Mouse (Mus musculus) right cerebral cortex, adult 2 months (tissue): ENCODE results near the gene Ptpra.

Experiments
- DNase-seq, 2 experiments: peaks; one replicate each; pipeline ENCODE4 v3.0.0; 2021 to 2022; ENCODE audit warnings: low spot score in 2 of 2

Gene Ptpra

DNA sequence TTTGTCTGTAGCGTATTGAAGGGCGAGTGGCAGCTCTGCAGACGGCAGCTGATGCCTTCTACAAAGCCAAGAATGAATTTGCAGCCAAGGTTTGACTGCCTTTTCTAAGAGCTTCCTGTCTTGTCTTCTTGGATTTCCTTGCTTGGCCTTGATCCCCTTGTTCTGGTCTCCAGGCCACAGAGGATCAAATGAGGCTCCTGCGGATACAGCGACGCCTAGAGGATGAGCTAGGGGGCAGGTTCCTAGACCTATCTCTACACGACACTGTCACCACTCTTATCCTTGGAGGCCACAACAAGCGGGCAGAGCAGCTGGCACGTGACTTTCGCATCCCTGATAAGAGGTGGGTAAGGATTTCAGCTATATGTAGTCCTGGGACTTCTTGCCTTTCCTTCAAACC, 7.9 kb upstream of the Ptpra start:
- no peak for DNase-seq

- DNase-seq = no peak
Measured at GRCm38 (mm10) chr2:130448449-130448848, 1.6 kb upstream of the Ptpra start.

DNA sequence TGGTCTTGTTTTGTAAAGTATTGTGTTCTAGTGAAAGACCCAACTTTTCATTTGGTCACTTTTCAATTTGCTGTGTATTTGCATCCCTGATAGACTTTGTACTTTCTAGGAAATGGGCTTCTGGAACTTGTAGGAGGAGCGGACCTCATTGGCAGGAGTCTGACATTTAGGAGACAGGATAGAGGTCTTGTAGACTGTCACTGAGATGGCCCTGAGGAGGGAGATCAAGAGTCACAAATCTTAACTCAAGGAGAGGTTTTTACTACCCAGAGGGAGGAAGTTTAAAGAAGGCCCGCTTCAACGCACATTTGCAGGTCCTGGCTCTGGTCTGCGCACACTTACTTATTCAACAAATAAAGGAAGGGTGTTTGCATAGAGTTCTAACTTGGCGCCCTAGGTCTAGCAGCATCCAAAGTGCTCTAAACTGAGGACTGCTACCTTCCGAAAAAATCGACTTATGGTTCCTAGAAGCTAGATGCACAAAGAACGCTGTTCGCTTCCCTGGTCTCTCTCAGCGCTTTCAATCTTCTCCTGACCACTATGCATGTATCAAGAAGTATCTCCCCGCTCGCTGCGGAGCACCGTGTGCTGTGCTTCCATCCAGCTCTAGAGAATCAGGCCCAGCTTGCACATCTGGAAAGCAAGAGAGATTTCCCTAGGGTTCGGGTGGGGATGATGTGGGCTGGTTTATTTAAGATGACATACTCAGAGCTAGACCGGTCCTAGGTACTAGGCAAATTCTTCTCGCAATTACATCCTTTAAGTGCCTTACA, 871 bp upstream of the Ptpra start:
- no peak for DNase-seq

DNA sequence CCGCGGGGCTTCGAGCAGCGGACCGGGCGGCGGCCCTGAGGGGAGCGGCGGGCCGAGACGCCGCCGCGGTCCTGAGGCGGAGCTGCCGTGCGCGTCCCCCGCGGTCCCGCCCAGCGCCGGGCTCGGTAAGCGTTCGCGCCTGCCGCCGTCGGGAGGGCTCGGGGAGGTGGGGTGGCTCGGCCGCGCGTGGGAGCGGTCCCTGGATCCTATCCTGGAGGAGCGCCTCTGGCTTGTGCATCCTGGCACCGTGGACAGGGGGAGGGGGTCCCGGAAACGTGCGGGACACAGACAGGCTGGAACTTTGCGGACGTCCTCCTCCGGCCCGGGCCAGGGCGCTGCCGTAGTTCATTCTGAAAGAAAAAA, 337 bp downstream of the Ptpra start:
- peak; percentile 74 for DNase-seq

GRCm38 (mm10) chr2:130451086-130451726, 1.1 kb downstream of the Ptpra start:
- no peak for DNase-seq

DNA sequence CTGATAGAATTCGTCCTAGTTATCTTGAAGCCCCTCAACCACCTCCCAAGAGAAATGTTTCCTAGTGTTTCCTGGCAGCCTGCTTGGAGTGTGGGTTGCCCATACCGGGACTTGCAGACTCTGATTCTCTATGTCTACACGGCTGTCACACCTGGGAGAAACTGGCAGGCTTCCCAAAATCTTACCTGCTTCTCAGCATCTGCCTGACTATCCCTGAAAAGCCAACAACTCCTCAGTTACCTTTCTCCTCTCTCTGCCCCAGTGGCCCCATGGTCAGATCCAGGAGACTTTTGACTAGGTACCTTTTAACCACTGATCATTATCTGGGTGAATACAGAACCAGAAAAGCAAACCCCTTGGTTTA, 1.6 kb downstream of the Ptpra start:
- DNase-seq = no peak

- DNase-seq = no peak
Measured at GRCm38 (mm10) chr2:130452266-130452665, 2.2 kb downstream of the Ptpra start.

DNA sequence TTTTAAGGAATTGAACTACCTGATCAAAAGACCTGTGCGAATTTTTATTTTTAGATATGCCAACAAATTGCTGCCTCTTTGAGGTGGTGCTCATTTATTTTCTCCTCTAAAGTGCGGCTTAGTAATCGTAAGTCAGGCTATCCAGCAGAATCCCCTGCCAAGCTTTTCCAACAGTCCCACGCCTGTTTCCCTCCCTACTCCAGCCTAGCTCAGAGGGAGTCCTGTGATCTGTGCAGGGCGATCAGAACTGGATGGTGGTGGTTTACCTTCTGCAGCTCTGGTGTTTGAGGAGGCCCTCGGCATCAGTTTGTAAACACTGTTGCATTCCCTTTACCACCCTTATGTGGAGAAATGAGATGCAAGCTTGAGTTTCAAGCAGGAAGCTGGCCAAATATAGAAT, 3.3 kb downstream of the Ptpra start:
- peak in 1 of 2 experiments; percentile 49 for DNase-seq

GRCm38 (mm10) chr2:130454748-130455370, 4.8 kb downstream of the Ptpra start:
- no peak for DNase-seq

DNA sequence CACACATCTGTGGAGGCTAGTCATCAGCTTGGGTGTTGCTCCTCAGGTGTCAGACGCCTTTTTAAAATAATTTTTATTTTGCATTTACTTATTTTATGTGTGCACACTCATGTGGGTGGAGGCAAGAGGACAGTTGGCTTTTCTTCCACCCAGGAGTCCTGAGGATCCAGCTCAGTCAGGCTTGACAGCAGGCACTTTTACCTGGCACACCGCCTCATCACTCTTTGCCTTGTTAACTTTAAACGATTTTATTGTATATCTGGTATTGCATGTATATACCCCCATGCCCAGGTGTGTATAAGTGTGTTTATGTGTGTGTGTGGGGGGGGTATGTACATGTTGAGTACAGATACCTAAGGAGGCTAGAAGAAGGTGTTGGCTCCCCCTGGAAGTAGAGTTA, 7.8 kb downstream of the Ptpra start:
- no peak for DNase-seq

DNA sequence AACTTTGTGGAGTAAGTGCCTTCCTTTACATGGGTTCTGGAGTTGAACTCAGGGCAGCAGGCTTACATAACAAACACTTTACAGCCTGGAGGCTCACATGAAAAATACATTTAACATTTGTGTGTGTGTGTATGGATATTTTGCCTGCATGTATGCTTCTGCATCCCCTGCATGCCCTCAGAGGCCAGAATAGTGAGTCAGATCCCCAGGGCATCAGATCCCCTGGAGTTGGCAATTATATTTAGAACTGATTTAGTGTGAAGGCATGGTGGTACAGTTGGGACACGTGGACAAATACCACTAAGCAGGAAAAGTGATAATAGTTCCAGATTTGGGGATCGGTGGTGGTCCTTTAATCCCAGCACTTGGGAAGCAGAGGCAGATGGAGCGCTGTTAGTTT, 9.5 kb downstream of the Ptpra start:
- no peak for DNase-seq

DNA sequence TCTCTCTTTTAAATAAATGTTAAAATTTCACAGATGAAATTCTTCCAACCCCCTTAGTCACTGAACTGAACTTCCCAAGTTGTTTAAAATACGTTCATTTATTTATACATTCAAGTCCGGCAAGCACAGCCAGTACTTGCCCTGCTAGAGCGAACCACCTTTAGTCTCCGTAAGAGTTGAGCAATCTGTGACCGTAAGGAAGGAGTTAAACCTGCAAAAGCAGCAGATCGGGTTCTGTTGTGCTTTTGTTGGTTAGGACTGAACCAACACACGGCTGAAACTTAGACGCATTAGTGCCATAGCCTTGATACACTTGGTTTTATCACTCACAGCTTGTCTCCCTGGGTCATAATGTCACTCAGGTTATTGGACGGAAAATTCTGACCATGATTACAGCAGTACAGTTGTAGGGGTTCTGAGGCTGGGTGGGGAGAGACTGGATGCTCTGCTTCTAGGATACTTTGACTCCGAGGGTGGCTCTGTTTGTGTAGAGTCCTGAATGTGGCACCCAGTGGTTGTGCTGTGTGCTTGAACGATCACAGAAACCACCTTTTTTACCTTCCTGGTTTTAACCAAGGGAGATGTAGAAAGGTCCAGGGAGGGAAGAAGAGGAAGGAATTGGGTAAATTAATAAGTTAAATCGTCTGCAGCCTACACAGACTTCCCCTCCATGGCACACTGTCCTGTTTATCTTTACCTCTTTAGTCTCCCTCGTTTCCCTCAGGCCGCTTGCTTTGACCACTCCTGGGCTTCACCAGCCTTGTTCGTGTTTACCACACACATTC, 11.4 kb downstream of the Ptpra start:
- no peak for DNase-seq

DNA sequence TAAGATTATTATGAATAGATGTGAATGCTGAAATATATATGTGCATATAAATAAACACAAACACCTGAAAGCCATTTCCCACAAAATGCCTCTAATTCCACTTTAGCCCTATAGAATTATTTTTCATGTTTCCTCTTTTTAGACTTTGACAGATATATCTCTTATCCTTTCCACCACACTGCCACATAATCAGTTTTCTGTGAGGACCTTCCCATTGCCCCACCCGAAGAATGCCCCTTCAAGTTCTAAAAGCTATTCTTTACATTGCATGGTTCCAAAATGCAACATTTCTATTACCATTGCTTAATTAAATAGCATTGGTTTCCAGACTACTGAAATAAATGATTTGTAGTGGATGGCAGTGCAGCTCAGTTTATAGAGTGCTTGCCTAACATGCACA, 16.4 kb downstream of the Ptpra start:
- no peak for DNase-seq

GRCm38 (mm10) chr2:130469366-130469765, 19.3 kb downstream of the Ptpra start:
- DNase-seq = no peak

DNA sequence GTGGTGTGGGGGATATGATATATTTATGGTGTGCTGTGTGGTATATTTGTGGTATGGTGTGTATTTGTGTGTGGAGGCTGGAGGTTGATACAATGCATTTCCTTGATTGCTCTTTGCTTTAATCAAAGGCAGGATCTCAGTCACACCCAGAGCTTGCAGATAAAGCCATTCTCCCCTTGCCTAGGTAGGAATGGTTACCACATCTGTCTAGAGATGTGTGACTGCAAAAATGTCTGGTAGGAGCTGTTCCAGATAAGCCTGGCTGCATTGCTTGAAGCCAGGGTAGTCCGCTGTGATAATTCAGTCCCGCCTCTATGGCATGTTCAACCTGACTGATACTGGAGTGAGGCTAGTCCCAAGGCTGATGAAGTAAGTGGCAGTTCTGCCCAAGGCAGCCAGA, 19.9 kb downstream of the Ptpra start:
- DNase-seq = no peak

DNA sequence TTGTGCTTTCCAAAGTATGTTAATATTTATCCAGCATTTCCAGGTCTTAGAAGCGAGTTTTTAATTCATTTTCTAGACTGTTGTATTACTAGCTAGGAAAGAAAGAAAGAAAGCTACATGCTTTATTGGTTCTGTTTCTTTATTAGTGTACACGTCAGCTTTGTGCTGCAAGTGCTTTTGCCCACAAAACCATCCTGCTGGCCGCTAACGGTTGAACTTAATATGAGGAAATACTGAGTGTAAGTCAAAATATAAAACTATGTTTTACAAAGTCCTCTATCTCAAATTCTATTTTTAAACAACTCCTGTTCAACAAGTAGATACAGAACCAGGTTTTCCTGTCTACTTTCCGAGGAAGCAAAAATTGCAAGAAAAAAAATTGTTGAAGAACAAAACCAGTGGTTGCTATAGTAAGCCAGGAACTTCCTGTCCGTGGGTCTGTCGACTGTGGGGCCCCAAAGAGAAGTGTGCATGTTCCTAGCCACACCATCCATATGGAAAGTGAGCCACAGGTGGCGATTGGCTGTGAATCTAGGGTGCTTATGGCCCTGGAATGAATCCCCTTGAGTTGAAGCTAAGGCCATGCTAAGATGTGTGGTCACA, 22.9 kb downstream of the Ptpra start:
- no peak for DNase-seq

GRCm38 (mm10) chr2:130475764-130476163, 25.7 kb downstream of the Ptpra start:
- no peak for DNase-seq

DNA sequence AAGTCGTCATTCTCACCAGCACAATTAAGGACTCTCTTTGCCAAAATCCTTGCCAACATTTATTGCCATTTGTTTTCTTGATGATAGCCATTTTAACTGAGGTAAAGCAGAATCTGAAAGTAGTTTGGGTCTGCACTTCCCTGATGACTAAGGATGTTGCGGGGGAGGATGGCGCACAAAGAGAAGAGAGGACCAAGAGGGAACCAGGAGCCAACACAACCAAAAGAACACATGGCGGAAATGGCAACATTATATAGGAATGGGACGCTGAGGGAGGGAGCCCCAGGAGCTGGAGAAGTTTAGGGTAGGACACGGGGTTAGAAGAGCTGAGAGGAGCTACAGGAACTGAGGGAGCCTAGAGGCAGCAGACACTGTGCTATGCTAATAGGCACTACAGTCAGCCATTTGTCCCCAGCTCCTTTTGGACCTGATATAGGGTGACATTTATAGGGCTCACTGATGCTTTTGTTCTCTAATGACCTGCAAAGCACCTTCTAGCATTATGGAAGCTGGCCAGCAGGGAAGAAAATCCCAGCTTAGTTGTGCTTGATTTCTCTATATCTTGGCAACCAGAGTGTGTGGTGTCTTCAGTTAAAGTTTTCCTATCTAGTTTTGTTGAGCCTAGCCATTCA, 26.7 kb downstream of the Ptpra start:
- no peak for DNase-seq

DNA sequence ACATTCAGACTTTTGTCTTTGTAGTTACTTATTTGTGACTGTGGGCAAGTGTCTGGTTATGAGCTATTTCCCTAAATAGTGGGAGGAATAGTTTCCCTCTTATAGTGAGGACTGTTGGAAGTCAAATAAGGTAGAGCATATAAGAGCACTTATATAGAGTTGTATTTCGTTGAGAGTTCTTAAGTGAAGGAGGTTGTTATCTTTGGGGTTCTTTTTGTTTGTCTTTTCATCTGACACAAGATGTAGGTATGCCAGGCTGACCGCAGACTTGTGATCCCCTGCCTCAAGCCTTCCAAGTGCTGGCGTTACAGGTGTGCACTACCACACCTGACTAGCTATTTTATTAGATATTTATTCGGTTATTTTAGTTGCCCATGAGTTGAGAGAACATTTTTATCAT, 32.1 kb downstream of the Ptpra start:
- DNase-seq = no peak

- DNase-seq = no peak
Measured at GRCm38 (mm10) chr2:130482700-130483099, 32.6 kb downstream of the Ptpra start.

- DNase-seq = no peak
Measured at GRCm38 (mm10) chr2:130484206-130484605, 34.1 kb downstream of the Ptpra start.

- no peak for DNase-seq
Measured at GRCm38 (mm10) chr2:130488002-130488401, 37.9 kb downstream of the Ptpra start.
